Mouse (Mus musculus): Measurements from ENCODE around the gene Myh8. TPM values are rescaled to one million over a fixed set of nuclear protein-coding genes. Genes with fewer than 3 reads are reported as not detected.

The Myh8 gene
- polyA plus RNA-seq, 1 experiment from 2014 or later: 1.6 TPM

- Histone ChIP-seq H3K4me2 (replicated peaks) (no peak overlapping the region), H3K4me3 (no peak overlapping the region), H3K36me3 (no peaks in the 10 kb centered on the region), H3K4me1 (no peaks in the 10 kb centered on the region), H3K9me3 (no peaks in the 10 kb centered on the region), H3K27ac (no peak overlapping the region), H3K9ac (no peak overlapping the region), H3K27me3 (replicated peaks) (no peaks in the 10 kb centered on the region)
- WGBS: 57% methylated on average over 15 of the region's 15 CpGs
- ATAC-seq (ENCODE audit: low FRiP score, low read depth): no peak
These were observed 37.0 kb downstream of the Myh8 start for GRCm38 (mm10) chr11:67313733-67314452.

- H3K27ac ChIP-seq: no peak within 1 kb of the TSS
- no peaks in the 10 kb centered on the region for H3K9me3 ChIP-seq
- no peak for ATAC-seq (ENCODE audit: low FRiP score, low read depth)
- H3K36me3 ChIP-seq: no peaks in the 10 kb centered on the region
- H3K4me2 ChIP-seq (replicated peaks): no peak within 1 kb of the TSS
- no peaks in the 10 kb centered on the region for H3K27me3 ChIP-seq (replicated peaks)
- no peaks in the 10 kb centered on the region for H3K4me1 ChIP-seq
- 89% methylated on average over 7 of the region's 7 CpGs for WGBS
- H3K4me3 ChIP-seq: no peak within 1 kb of the TSS
- no peak within 1 kb of the TSS for H3K9ac ChIP-seq
These were observed 44.4 kb downstream of the Myh8 start, which contains the start of gene Myh13 for GRCm38 (mm10) chr11:67321358-67321757. Gene Myh13 (plus strand): TSS chr11:67321658.

- 34% methylated on average over 2 of the region's 2 CpGs for WGBS
- no peaks in the 10 kb centered on the region for H3K4me1 ChIP-seq
- no peak for ATAC-seq (ENCODE audit: low FRiP score, low read depth)
- no peaks in the 10 kb centered on the region for H3K27me3 ChIP-seq (replicated peaks)
- H3K27ac ChIP-seq: no peak overlapping the region
- no peak overlapping the region for H3K4me2 ChIP-seq (replicated peaks)
- no peak overlapping the region for H3K9ac ChIP-seq
- H3K9me3 ChIP-seq: no peaks in the 10 kb centered on the region
- H3K36me3 ChIP-seq: no peaks in the 10 kb centered on the region
- H3K4me3 ChIP-seq: no peak overlapping the region
These were observed 49.6 kb downstream of the Myh8 start for GRCm38 (mm10) chr11:67326536-67326935.

GRCm38 (mm10) chr11:67344556-67344955, 67.6 kb downstream of the Myh8 start:
- Histone ChIP-seq H3K4me1 (no peaks in the 10 kb centered on the region), H3K4me2 (replicated peaks) (no peak overlapping the region), H3K9ac (no peak overlapping the region), H3K27ac (no peak overlapping the region), H3K27me3 (replicated peaks) (no peaks in the 10 kb centered on the region), H3K36me3 (no peaks in the 10 kb centered on the region), H3K4me3 (no peak overlapping the region), H3K9me3 (no peaks in the 10 kb centered on the region)
- WGBS: 56% methylated on average over 3 of the region's 3 CpGs
- no peak for ATAC-seq (ENCODE audit: low FRiP score, low read depth)

- H3K27me3 ChIP-seq (replicated peaks): no peaks in the 10 kb centered on the region
- H3K4me3 ChIP-seq: no peak overlapping the region
- no peaks in the 10 kb centered on the region for H3K4me1 ChIP-seq
- H3K36me3 ChIP-seq: no peaks in the 10 kb centered on the region
- WGBS: 76% methylated on average over 2 of the region's 2 CpGs
- H3K9me3 ChIP-seq: no peaks in the 10 kb centered on the region
- no peak for ATAC-seq (ENCODE audit: low FRiP score, low read depth)
- H3K27ac ChIP-seq: no peak overlapping the region
- H3K9ac ChIP-seq: no peak overlapping the region
- no peak overlapping the region for H3K4me2 ChIP-seq (replicated peaks)
These were observed 68.4 kb downstream of the Myh8 start for GRCm38 (mm10) chr11:67345186-67345855.

GRCm38 (mm10) chr11:67345856-67346236, 68.9 kb downstream of the Myh8 start:
- H3K27me3 ChIP-seq (replicated peaks): no peaks in the 10 kb centered on the region
- no peak overlapping the region for H3K27ac ChIP-seq
- no peak overlapping the region for H3K4me2 ChIP-seq (replicated peaks)
- H3K4me3 ChIP-seq: no peak overlapping the region
- H3K4me1 ChIP-seq: no peaks in the 10 kb centered on the region
- no peaks in the 10 kb centered on the region for H3K9me3 ChIP-seq
- ATAC-seq (ENCODE audit: low FRiP score, low read depth): no peak
- H3K36me3 ChIP-seq: no peaks in the 10 kb centered on the region
- H3K9ac ChIP-seq: no peak overlapping the region

- no peaks in the 10 kb centered on the region for H3K4me1 ChIP-seq
- no peak overlapping the region for H3K4me3 ChIP-seq
- peak; percentile 76; the same call in 1 of the 2 replicates for ATAC-seq (ENCODE audit: low FRiP score, low read depth)
- WGBS: 58% methylated on average over 14 of the region's 14 CpGs
- no peak overlapping the region for H3K27ac ChIP-seq
- H3K9me3 ChIP-seq: no peaks in the 10 kb centered on the region
- H3K9ac ChIP-seq: no peak overlapping the region
- H3K36me3 ChIP-seq: no peaks in the 10 kb centered on the region
- no peak overlapping the region for H3K4me2 ChIP-seq (replicated peaks)
- no peaks in the 10 kb centered on the region for H3K27me3 ChIP-seq (replicated peaks)
These were observed 73.3 kb downstream of the Myh8 start for GRCm38 (mm10) chr11:67350153-67350768.

- no peak overlapping the region for H3K9ac ChIP-seq
- WGBS: 66% methylated on average over 4 of the region's 4 CpGs
- H3K4me2 ChIP-seq (replicated peaks): no peak overlapping the region
- no peak overlapping the region for H3K27ac ChIP-seq
- no peak overlapping the region for H3K4me3 ChIP-seq
- H3K9me3 ChIP-seq: no peaks in the 10 kb centered on the region
- no peaks in the 10 kb centered on the region for H3K36me3 ChIP-seq
- ATAC-seq (ENCODE audit: low FRiP score, low read depth): no peak
- H3K27me3 ChIP-seq (replicated peaks): no peaks in the 10 kb centered on the region
- no peaks in the 10 kb centered on the region for H3K4me1 ChIP-seq
These were observed 76.1 kb downstream of the Myh8 start for GRCm38 (mm10) chr11:67353011-67353410.

- Histone ChIP-seq H3K36me3 (no peaks in the 10 kb centered on the region), H3K27ac (no peak overlapping the region), H3K9ac (no peak overlapping the region), H3K4me3 (no peak overlapping the region), H3K4me2 (replicated peaks) (no peak overlapping the region), H3K27me3 (replicated peaks) (no peaks in the 10 kb centered on the region), H3K4me1 (no peaks in the 10 kb centered on the region), H3K9me3 (no peaks in the 10 kb centered on the region)
- 84% methylated on average over 10 of the region's 10 CpGs for WGBS
- no peak for ATAC-seq (ENCODE audit: low FRiP score, low read depth)
These were observed 81.1 kb downstream of the Myh8 start for GRCm38 (mm10) chr11:67358031-67358430.

Other genes with a start within 250 kb of the Myh8 start
- 34.1 and 36.1 TPM in 2 replicates for gene Adprm, start 224.5 kb upstream of the Myh8 start, polyA plus RNA-seq (2016; fragmentation: Nextera tagmentation; extraction: Ambion mirVana)
- 14.9 and 16.8 TPM in 2 replicates for gene Sco1, start 224.5 kb upstream of the Myh8 start, polyA plus RNA-seq (2016; fragmentation: Nextera tagmentation; extraction: Ambion mirVana)
- gene Myh3, start 198.8 kb upstream of the Myh8 start, polyA plus RNA-seq (2016; fragmentation: Nextera tagmentation; extraction: Ambion mirVana): 17.1 and 19.3 TPM in 2 replicates
- 0.03 TPM in 1 of 2 replicates, not detected in the other for gene Myh2, start 106.1 kb upstream of the Myh8 start, polyA plus RNA-seq (2016; fragmentation: Nextera tagmentation; extraction: Ambion mirVana)
- 0.04 TPM in 1 of 2 replicates, not detected in the other for gene Myh1, start 77.1 kb upstream of the Myh8 start, polyA plus RNA-seq (2016; fragmentation: Nextera tagmentation; extraction: Ambion mirVana)
- 0.05 and 0.06 TPM in 2 replicates for gene Myh4, start 39.1 kb upstream of the Myh8 start, polyA plus RNA-seq (2016; fragmentation: Nextera tagmentation; extraction: Ambion mirVana)
- not detected in 2 replicates for gene Myh13, start 44.5 kb downstream of the Myh8 start, polyA plus RNA-seq (2016; fragmentation: Nextera tagmentation; extraction: Ambion mirVana)
- gene Gas7, start 178.3 kb downstream of the Myh8 start, polyA plus RNA-seq (2016; fragmentation: Nextera tagmentation; extraction: Ambion mirVana): 4.5 and 4.8 TPM in 2 replicates